Mouse (Mus musculus) liver, adult 2 months (tissue): ENCODE results near the gene Vmn1r82. TPM values are rescaled to one million over a fixed set of nuclear protein-coding genes. Genes with fewer than 3 reads are reported as not detected.

Experiments
- DNase-seq: peaks from one replicate; pipeline ENCODE4 v3.0.0-alpha.2; 2011; ENCODE audit warnings: low read depth, low spot score; ENCODE audit errors: extremely low read depth
- H3K27ac ChIP-seq: fragments of 200-500 bp; replicated peaks from 2 replicates; pipeline ENCODE4 v1.5.1; 2012; ENCODE audit warnings: low read depth, mild to moderate bottlenecking, control low read depth, inconsistent platforms, low read length; ENCODE audit not compliant: insufficient read depth
- H3K27me3 ChIP-seq: fragments of 200-500 bp; 2 replicates; pipeline ENCODE4 v1.6.1; 2012; ENCODE audit warnings: mild to moderate bottlenecking, moderate library complexity, low read length, inconsistent platforms; ENCODE audit not compliant: control insufficient read depth, insufficient read depth
- H3K36me3 ChIP-seq: fragments of 200-500 bp; 2 replicates; pipeline ENCODE4 v1.6.1; 2012; ENCODE audit warnings: low read length, inconsistent platforms; ENCODE audit not compliant: control insufficient read depth, insufficient read depth
- H3K4me1 ChIP-seq: fragments of 200-500 bp; 2 replicates; pipeline ENCODE4 v1.6.1; 2011; ENCODE audit warnings: low read length; ENCODE audit not compliant: control insufficient read depth, insufficient read depth
- H3K4me3 ChIP-seq: fragments of 200-500 bp; 2 replicates; pipeline ENCODE4 v1.5.1; 2011; ENCODE audit warnings: low read depth, mild to moderate bottlenecking, control low read depth, low read length, moderate library complexity; ENCODE audit not compliant: insufficient read depth
- H3K79me2 ChIP-seq: fragments of 200-500 bp; 2 replicates; pipeline ENCODE4 v1.6.1; 2012; ENCODE audit warnings: inconsistent platforms, mild to moderate bottlenecking, low read length, moderate library complexity; ENCODE audit not compliant: control insufficient read depth, insufficient read depth
- H3K9ac ChIP-seq: fragments of 200-500 bp; 2 replicates; pipeline ENCODE4 v1.6.1; 2012; ENCODE audit warnings: low read depth, mild to moderate bottlenecking, control low read depth, inconsistent platforms, low read length
- CTCF ChIP-seq: fragments of 200-500 bp; IDR thresholded peaks from 2 replicates; pipeline ENCODE4 v1.5.1; 2011; ENCODE audit warnings: low read depth, low read length, control low read depth
- POLR2A ChIP-seq: fragments of 200-500 bp; IDR thresholded peaks from 2 replicates; pipeline ENCODE4 v1.6.1; 2011; ENCODE audit warnings: low read length, control low read depth; ENCODE audit not compliant: insufficient read depth; ENCODE audit errors: extremely low read depth
- WGBS: fragments of 180-500 bp; shearing (Covaris S2); methylation state at CpG from one replicate; pipeline ENCODE4 v1.1.7; 2018; 5-methylcytosine and 5-hydroxymethylcytosine counted together
- polyA plus RNA-seq: library from polyadenylated mRNA; depleted of rRNA; stranded (reverse); fragments of >200 nt; gene quantifications from 2 replicates; pipeline ENCODE4 v1.2.3, GENCODE M21; 2012; rRNA removed
- total RNA-seq: library from RNA; depleted of rRNA; stranded (reverse); fragments of >200 nt; gene quantifications from 2 replicates; pipeline ENCODE4 v1.2.3, GENCODE M21; 2014; rRNA removed

Vmn1r82 gene
- total RNA-seq (not detected in 2 replicates), polyA plus RNA-seq (not detected in 2 replicates)

DNA sequence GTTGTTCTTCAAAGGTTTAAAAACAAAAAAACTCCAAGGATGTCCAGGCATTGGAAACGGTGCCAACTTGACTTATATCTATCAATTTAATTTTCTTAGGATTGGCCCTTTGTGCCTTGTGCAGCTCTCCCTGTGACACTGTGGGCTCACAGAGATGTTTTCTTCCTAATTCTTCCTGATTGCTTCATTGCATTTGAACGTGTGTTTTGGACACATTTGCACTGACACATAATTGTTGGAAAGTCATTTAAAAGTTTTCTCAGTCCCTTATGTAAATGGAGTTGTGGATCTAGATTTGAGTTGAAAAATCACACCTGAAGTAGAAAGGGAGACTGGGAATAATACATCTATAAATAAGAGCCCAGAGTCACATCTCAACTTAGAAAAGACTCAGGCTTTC lies at the start of gene Vmn1r82:
Gene Vmn1r82, plus strand, starts transcription at position 301 of the 400 bp plus-strand sequence.
- DNase-seq = no peak
- no peak within 1 kb of the TSS for H3K9ac ChIP-seq
- no peaks in the 10 kb centered on the region for H3K36me3 ChIP-seq
- TF ChIP-seq POLR2A (no peak), CTCF (no peak)
- H3K4me1 ChIP-seq = no peaks in the 10 kb centered on the region
- WGBS = 49% methylated on average over 2 of the region's 2 CpGs
- H3K27me3 ChIP-seq = no peaks in the 10 kb centered on the region
- H3K27ac ChIP-seq = no peak within 1 kb of the TSS
- no peaks in the 10 kb centered on the region for H3K79me2 ChIP-seq
- no peak within 1 kb of the TSS for H3K4me3 ChIP-seq

DNA sequence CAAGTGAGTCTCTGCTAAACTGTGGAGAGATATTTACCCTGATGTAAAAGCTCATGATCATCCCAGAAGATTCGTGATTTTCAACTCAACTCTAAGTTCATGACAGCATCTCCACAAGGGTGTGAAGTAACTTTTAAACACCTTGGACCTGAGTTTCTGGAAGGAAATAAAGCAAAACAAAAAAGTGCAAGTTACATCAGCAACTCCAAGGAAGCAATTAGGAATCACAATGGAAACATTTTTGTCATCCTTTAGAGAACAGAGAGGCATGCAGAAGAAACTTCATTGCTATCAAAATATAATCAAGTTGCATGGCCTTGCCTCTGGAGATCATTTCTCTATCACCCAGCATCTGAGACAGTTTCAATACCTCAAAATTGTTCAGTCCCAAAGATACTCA lies 32.1 kb upstream of the Vmn1r82 start, which contains the start of gene Vmn1r81:
Gene Vmn1r81, minus strand, starts transcription at position 101 of the 400 bp plus-strand sequence.
- DNase-seq = no peak
- Histone ChIP-seq H3K27me3 (no peaks in the 10 kb centered on the region), H3K9ac (no peak within 1 kb of the TSS), H3K79me2 (no peaks in the 10 kb centered on the region), H3K27ac (no peak within 1 kb of the TSS), H3K4me1 (no peaks in the 10 kb centered on the region), H3K36me3 (no peaks in the 10 kb centered on the region), H3K4me3 (no peak within 1 kb of the TSS)
- WGBS = 60% methylated on average over 1 of the region's 1 CpGs
- TF ChIP-seq CTCF (no peak), POLR2A (no peak)

- no peak within 1 kb of the TSS for H3K27ac ChIP-seq
- no peaks in the 10 kb centered on the region for H3K4me1 ChIP-seq
- H3K4me3 ChIP-seq = no peak within 1 kb of the TSS
- 80% methylated on average over 2 of the region's 2 CpGs for WGBS
- no peaks in the 10 kb centered on the region for H3K27me3 ChIP-seq
- TF ChIP-seq POLR2A (no peak), CTCF (no peak)
- H3K36me3 ChIP-seq = no peaks in the 10 kb centered on the region
- no peak for DNase-seq
- H3K9ac ChIP-seq = no peak within 1 kb of the TSS
- no peaks in the 10 kb centered on the region for H3K79me2 ChIP-seq
These were observed 29.2 kb downstream of the Vmn1r82 start, which contains the start of gene Vmn1r83 for GRCm38 (mm10) chr7:12329381-12329780. Gene Vmn1r83 (minus strand): TSS chr7:12329481.

Other genes with a start within 250 kb of the Vmn1r82 start
- not detected in 2 replicates for gene Vmn1r78, start 150.2 kb upstream of the Vmn1r82 start, total RNA-seq
- not detected in 2 replicates for gene Vmn1r78, start 150.2 kb upstream of the Vmn1r82 start, polyA plus RNA-seq
- gene Vmn1r79, start 129.2 kb upstream of the Vmn1r82 start, total RNA-seq = not detected in 2 replicates
- not detected in 2 replicates for gene Vmn1r79, start 129.2 kb upstream of the Vmn1r82 start, polyA plus RNA-seq
- not detected in 2 replicates for gene Vmn1r80, start 111.1 kb upstream of the Vmn1r82 start, total RNA-seq
- not detected in 2 replicates for gene Vmn1r80, start 111.1 kb upstream of the Vmn1r82 start, polyA plus RNA-seq
- gene Vmn1r81, start 32.2 kb upstream of the Vmn1r82 start, total RNA-seq = not detected in 2 replicates
- not detected in 2 replicates for gene Vmn1r81, start 32.2 kb upstream of the Vmn1r82 start, polyA plus RNA-seq
- gene Vmn1r83, start 29.1 kb downstream of the Vmn1r82 start, total RNA-seq = not detected in 2 replicates
- not detected in 2 replicates for gene Vmn1r83, start 29.1 kb downstream of the Vmn1r82 start, polyA plus RNA-seq
- gene Vmn1r84, start 68.8 kb downstream of the Vmn1r82 start, total RNA-seq = not detected in 2 replicates
- not detected in 2 replicates for gene Vmn1r84, start 68.8 kb downstream of the Vmn1r82 start, polyA plus RNA-seq
- 1.8 and 2.0 TPM in 2 replicates for gene Zfp551, start 122.3 kb downstream of the Vmn1r82 start, total RNA-seq
- gene Zfp551, start 122.3 kb downstream of the Vmn1r82 start, polyA plus RNA-seq = 0.37 and 0.39 TPM in 2 replicates
- 4.4 and 5.7 TPM in 2 replicates for gene Zfp606, start 177.9 kb downstream of the Vmn1r82 start, total RNA-seq
- 1.3 and 1.6 TPM in 2 replicates for gene Zfp606, start 177.9 kb downstream of the Vmn1r82 start, polyA plus RNA-seq
- not detected in 2 replicates for gene 2900092C05Rik, start 212.1 kb downstream of the Vmn1r82 start, total RNA-seq
- not detected in 2 replicates for gene 2900092C05Rik, start 212.1 kb downstream of the Vmn1r82 start, polyA plus RNA-seq